Mouse (Mus musculus): ENCODE results near the gene Sox5.

Gene Sox5

GRCm38 (mm10) chr6:144477287-144478064, 304.3 kb downstream of the Sox5 start:
- DNase-seq: no peak

DNA sequence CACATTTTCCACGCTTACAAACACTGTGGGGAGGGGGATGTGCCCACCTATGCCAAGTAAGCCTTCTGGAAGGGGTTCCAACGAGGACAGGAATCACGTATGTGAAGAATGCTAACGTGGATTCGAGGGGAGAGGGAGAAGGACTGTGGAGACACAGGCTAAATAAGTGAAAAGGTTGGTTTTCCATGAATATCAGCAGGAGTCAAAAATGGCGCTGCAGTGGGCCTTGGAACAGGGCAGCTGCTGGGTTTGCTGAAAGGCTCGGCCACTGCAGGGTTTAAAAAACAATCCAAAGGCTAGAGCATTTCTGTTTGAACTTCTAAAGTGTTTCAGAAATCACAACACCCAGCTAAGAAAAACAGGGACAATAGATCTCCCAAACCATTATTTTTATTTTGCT, 308.3 kb downstream of the Sox5 start:
- no peak for DNase-seq

DNA sequence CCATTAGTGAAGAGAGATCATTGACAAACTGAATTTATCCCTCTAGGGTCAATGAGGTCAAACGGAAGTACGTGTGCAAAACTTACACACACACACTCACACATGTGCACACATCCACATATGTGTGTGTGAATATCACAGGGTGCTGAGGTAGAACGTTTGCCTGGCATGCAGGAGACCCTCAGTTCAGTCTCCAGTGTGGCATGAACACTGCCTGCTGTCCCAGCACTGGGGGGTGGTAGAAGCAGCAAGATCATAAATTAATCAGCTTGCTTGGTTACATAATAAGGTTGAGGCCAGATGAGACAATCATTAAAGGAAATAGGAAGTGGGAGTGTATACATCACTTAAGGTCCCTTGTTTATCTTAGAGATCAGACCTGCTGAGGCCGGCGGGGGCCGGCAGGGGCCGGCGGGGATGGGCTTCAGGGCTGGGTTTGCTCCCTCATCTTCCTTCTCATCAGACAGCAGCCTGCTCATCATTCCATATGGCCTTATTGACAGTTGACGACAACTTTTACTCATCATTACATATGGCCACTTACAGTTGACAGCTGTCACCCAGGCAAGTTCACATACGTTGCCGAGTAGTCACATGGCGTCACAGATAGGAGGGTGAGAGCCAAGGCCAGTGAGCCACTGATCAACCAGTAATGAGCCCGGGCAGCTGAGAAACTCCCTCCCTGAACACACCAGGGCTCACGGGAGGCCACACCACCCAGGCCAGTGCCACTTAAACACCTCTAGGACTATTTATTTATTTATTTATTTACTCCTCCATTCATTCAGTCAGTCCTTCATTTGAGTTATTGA, 309.5 kb downstream of the Sox5 start:
- DNase-seq: no peak

GRCm38 (mm10) chr6:144466711-144467110, 315.1 kb downstream of the Sox5 start:
- no peak for DNase-seq

- DNase-seq: no peak
These were observed 318.1 kb downstream of the Sox5 start for GRCm38 (mm10) chr6:144463691-144464090.

- no peak for DNase-seq
These were observed 318.5 kb downstream of the Sox5 start for GRCm38 (mm10) chr6:144463274-144463673.

DNA sequence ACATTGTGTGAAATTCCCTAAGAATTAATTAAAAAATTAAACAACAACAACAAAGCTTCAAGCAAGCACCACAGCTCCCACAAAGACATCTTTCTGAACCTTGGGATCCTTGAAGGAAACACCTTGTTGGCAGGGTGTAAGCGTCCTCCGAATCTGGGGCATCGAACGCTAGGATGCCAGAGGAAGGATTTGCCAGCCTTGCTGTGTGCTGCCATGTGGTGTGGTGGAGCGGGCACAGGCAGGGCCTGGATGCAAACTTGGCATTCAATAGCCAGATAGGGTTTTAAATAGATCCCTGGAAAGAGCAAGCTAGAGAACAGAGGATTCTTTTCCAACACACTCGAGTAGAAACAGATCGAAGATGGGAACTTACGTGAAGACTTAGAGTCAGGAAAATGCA, 322.3 kb downstream of the Sox5 start:
- no peak for DNase-seq

DNA sequence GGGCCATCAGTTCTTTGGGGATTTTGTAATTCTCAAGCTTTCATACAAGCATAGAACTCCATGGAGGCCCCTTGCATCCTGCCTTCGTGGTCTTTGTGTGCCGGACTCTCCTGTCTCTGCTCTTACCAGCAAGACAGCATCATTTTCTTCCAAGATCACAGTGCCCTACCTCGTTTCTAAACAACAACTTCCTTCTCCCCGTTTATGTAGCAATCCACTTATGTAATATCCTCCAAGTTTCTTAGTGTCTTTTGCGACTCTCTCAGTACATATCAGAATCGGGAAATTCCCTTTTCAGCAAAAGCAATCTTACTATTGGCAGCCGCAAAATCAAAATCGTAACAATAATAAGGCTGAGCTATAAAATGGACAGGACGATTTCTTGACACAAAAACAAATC, 324.3 kb downstream of the Sox5 start:
- no peak for DNase-seq

- DNase-seq: no peak
These were observed 327.2 kb downstream of the Sox5 start for GRCm38 (mm10) chr6:144454291-144455276.

GRCm38 (mm10) chr6:144453605-144454004, 328.2 kb downstream of the Sox5 start:
- DNase-seq: no peak

- DNase-seq: no peak
These were observed 328.6 kb downstream of the Sox5 start for GRCm38 (mm10) chr6:144453147-144453546.

GRCm38 (mm10) chr6:144452200-144452977, 329.4 kb downstream of the Sox5 start:
- no peak for DNase-seq

DNA sequence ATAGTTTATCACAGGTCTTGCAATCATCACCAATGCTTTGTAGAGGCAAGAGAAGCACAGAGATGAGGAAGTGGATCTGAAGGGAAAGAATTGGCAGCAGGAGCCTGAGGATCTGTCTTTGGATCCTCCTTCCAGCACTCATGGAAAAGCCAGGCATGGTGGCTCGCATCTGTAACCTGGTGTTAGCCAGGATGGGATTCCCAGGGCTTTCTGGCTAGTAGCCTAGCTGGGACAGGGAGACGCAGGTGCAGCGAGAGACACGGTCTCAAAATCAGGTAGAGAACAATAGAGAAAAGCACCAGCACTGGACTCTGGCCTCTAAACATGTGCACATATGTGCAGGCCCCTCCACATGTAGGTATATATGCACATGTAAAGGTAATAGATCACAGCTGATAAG, 330.1 kb downstream of the Sox5 start:
- DNase-seq: no peak

- no peak for DNase-seq
These were observed 335.9 kb downstream of the Sox5 start for GRCm38 (mm10) chr6:144445761-144446373.

GRCm38 (mm10) chr6:144444367-144444766, 337.4 kb downstream of the Sox5 start:
- no peak for DNase-seq

- no peak for DNase-seq
These were observed 338.1 kb downstream of the Sox5 start for GRCm38 (mm10) chr6:144443681-144444080.

DNA sequence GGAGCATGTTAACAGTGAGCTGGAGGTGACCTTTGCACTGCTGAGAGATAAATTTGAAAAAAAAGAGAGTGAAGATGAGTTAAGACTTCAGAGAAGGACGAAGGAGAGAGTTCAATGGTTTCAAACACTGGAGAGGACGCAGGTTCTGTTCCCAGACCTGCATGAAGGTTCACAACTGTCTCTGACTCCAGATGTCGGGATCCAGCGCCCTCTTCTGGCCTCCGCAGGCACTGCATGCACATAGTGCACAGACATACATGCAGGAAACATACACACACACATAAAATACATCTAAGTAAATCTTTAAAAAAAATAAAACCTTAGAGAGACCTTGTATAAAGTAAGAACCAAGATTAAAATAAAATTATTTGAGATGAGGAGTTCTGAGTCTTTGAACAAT, 352.5 kb downstream of the Sox5 start:
- DNase-seq: no peak

GRCm38 (mm10) chr6:144408030-144408429, 373.7 kb downstream of the Sox5 start:
- no peak for DNase-seq

- DNase-seq: no peak
These were observed 383.7 kb downstream of the Sox5 start for GRCm38 (mm10) chr6:144398115-144398514.

DNA sequence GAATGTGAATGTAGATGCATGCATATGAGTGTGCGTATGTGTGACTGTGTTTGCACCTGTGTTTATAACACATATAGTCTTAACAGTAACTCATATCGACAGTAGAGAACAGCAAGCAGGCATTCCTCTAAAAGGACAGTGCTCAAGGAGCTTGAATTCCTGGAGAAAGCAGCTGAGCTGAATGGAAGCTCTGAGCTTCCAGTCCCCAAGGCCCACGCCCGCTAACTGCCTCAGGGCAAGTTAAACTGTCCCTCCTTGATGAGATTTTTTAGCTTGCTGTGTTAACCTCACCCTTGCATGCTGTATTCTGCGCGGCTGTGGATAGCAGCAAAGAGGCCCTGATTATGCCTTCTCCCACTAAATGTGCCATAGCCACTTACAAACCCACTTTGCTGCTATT, 388.6 kb downstream of the Sox5 start:
- DNase-seq: no peak

- DNase-seq: no peak
These were observed 392.3 kb downstream of the Sox5 start for GRCm38 (mm10) chr6:144389333-144390054.

Measured in kidney, adult 18-20 months (tissue).